Mouse (Mus musculus): ENCODE data around the gene Xrcc3.

Gene Xrcc3

DNA sequence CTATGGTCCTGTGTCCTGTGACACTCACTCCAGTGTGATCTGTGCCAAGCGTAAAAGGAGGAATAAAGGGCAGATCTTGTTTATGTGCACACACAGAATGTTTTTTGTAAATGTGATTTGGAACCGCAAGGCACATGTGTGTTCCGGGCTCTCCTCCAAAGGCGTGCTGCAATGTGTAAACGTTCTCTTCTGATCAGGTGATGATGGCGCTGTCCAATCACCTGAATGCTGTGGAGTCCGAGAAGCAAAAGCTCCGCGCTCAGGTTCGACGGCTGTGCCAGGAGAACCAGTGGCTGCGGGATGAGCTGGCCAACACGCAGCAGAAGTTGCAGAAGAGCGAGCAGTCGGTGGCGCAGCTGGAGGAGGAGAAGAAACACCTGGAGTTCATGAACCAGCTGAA, 39.5 kb downstream of the Xrcc3 start:
- no peak for DNase-seq (ENCODE audit: low read depth)

DNA sequence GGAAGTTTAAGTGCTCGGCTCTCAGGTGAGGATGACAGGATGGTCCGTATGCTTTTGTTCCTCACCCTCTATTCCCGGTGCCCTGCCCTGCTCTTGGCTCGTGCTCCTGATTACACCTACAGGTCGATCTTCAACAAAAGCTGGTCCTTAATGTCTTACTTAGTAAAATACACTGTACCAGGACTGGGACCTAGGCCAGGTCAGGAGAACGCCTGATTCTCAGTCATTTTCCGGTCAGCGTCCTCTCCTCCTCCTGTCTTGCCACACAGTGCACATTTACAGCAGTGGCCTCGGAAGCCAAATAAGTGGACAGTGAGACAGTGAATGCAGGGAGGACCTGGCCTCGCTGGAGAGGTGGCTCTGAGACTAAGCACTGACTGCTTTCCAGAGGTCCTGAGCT, 43.0 kb downstream of the Xrcc3 start:
- DNase-seq (ENCODE audit: low read depth), result no peak

DNA sequence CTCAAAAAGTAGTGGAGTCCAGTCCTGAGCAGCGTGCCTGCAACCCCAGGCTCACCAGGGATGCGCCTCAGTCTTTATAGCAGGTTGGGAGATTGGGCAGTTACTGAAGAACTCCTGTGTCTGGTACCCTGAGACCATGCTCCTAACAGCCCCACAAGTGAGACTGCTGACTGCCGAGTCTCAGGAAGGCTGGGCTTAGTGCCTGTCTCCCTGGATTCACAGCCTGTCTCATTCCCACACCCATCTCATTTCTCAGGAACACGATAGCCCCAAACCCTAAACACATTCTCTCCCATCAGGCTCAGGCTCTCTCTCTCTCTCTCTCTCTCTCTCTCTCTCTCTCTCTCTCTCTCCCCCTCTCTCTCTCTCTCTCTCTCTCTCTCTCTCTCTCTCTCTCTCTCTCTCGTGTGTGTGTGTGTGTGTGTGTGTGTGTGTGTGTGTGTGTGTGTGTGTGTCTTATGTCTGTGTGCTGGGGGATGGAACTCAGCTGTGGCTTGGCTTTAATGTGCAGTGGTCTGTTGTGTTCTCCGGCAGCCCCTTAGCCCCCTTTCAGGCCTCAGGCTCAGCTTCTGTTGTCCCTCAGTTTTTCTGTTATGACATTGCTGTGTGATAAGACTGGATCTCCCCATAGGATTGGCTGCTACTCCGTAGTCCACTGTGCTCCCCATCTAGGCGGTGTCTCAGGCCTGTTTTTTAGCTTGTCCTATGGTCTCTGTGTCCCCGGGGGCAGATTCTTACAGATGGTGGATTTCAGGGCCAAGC, 43.7 kb downstream of the Xrcc3 start:
- DNase-seq (ENCODE audit: low read depth), result no peak

DNA sequence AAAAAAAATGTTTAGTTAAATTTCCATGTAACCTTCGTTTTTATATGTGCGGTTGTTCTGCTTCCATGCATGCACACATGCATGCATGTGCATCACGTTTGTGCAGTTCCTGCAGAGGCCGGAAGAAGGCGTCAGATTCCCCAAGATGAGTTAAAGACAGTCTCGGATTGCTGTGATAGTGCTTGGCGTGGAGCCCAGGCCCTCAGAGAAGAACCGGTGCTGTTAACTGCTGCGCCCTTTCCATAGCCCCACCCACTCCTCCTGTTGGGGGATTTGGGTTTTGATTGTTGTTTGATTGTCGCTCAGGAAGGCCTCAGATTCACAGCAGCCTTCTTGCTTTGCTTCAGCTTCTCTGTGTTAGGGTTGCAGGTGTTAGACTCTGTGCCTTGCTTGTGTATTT, 44.4 kb downstream of the Xrcc3 start:
- DNase-seq (ENCODE audit: low read depth), result peak; percentile 23

DNA sequence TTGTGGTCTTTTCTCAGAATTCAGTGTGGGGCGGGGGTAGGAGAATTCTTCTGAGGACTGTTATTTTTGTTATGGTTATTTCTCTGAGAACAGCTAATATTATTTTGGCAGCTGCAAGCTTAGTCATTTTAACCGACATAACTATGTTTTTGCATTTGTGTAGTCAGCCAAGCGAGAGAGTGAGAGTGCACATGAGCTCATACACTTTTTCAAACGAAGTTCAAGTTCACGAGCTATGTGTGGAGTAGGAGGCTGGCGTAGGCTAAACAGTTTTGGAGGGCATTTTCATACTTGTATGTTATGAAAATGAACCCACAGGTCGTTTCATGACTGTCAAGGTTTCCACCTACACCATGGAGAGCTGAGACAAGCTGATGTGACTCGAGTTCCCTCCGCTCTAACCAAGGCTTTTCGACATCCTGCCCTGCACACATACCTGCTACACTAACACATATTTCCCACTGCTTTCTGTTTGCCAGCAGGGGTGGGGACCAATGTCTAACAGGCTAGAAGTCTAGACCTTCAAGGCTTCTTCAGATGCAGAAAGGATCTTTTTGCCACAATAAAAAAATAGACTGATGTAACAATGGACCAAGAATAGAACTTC, 45.2 kb downstream of the Xrcc3 start:
- DNase-seq (ENCODE audit: low read depth), result peak; percentile 22

DNA sequence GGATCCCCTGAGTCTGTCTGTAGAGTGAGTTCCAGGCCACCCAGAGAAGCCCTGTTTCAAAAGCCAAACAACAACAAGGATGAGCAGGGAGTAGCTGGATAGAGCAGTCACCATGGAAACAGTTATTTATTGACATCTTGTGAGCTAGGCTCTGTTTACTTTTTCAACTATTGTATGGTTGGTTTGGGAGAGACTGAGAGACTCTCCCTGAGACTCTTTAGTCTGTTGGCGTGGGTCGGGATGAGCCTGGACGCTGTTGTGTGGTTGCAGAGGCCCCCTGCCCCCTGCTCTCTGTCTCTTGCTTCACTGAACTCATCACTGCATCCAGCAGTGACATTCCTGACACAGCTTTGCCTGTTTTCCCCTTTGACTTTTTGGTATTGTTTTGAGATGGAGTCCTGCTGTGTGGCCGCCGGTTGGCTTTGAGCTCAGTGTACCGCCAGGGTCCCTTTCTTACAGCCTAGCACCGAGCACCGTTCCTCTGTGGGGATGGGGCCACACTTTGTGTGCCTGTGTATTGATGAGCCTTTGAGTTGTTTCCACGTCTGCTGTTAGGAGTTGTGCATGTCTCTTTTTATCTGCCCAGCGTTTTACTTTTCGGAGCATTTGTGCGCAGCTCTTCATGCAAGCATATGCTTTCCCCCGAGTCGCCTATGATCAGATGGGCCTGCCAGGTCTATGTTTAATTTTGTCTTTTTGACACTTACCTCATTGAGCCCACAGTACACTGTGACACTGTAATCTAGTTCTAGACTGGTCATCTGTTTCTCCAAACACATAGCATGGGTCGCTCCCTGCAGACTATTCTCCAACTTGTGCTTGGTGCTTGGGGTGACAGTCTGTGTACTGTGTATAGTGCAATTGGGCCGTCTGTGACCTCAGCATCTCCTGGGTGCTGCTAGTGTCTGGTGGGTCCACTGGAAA, 47.1 kb downstream of the Xrcc3 start:
- DNase-seq (ENCODE audit: low read depth), result no peak

DNA sequence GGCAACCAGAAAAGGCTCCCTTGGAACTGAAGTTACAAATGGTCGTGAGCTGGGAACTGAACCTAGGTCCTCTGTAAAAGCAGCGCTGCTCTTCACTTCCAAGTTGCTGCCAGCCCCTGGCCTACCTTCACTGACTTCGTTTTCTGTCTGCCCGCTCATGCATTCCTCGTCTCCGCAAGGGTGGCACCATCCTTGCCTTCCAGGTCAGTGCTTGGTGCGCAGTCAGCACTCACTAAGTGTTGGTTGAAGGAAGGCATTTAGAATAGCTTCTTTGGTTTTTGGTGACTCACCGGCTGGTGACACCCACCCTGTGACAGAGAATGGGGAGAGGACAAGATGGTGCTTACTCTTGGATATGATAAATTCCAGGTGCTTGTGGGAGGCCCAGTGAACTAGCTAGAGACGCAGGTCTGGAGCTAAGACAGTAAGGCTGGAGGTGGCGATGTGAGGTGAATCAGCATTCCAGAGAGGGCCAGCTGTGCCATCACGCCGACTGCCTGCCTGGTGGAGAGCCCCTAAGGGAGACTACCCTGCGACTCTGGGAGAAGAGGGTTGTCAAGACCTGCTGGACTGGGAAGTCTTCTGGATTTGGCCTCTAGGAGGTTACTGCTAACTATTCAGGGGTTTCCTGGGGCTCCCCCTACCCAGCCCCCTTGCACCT, 50.9 kb downstream of the Xrcc3 start:
- no peak for DNase-seq (ENCODE audit: low read depth)

DNA sequence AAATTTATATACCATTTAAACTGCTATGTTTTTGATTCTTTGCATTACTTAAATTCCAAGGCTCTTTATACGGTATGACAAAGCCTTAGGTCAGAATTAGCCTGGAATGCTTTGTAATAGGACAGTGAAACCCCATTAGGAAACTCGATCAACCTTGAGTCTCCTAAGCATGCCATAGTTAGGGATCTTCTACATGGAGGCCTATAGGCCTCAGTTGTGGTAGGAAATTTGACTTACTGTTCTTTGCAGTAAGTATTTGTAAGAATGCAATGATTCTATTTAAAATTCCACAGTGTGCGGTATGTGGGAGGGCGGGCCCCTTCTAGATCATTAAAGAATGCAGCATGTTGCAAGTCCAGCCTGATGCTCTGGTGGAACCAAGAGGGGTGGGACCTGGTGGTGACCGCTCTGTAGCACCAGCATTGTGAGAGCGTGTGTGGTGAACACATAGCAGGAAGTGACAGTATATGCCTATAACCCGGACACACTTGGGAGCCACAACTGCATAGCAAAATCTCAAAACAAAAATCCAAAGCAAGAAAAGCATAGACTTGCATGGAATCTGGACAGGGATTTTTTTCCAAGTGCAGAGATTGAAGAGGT, 53.3 kb downstream of the Xrcc3 start:
- peak; percentile 37 for DNase-seq (ENCODE audit: low read depth)

DNA sequence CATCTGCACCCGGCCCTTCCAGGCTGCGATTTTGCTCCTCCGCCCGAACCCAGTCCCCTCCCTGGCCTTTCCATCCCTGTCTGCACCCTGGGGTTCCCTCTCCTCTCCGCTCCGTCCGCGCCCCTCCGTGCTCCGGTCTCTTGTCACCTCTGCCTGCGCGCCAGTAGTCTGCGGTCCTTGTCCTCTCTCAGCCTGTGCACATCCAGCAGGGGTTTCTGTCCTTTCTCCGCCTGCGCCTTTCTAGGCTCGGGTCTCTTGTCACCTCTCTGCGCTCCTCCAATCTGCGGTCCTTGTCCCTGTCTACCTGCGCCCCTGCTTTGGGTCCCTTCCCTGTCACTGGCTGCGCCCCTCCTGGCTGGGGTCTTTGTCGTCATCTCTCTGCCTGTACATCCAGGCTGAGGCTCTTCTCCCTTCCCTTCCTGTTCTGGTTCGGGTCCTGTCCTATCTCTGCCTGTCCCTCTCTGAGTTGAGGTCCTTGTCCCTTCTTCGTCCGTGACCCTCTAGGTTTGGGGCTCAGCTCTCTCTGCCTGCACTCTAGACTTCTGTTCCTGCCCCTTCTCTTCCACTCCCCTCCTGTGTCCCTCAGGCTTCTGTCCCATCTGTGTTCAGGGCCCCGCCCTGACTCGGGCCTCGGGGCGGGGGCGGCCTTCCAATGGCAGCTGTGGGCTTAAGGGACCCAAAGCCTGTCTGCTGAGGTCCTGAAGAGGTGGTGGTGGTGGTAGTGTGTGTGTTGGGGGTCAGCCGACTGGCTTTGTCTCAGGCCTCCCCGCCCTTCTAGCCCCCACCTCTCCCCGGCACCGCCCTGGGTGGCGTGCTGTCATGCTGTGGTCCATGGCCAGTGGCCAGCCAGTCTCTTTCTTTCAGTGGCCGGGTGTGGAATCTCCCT, 54.3 kb downstream of the Xrcc3 start:
- peak; percentile 59 for DNase-seq (ENCODE audit: low read depth)

DNA sequence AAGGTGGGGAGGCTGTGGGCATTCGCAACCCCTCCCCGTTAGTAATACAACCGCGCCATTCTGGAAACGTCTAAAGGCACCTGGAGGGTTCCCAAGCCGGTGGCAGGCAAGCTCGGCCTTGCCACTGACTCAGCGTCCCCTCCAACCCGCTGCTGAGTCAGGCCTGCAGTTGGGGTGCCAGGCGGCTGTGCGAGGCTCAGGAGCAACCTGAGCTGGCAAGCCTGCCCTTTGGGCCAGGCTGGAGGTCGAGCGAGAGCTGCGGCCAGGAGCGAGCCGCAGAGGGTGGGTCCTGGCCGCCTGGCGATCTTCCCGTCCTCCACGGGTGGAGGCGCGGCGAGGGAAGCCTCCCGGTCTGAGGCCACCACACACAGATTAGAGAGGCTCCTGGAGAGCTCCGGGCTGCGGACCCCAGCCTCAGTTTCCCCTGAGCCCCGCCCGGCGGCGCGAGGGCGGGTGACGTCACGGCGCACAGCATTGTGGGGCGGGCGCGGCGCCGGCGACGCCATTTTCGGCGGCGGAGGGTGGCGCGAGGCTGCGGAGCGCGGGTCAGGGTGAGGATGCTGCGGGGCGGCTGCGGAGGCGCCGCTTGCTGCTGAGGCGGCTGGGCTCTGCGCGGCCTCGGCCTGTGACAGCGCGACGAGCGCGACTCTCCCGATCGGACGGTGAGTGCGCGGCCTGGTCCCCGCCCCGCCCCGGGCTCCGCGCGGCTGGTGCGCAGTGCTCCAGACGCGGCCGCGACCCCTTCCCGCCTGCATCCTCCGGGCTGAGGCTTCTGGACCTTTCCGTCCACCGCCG, 55.1 kb downstream of the Xrcc3 start, which contains the start of gene Klc1:
Gene Klc1, plus strand, starts transcription at position 469 of the 795 bp plus-strand sequence.
- DNase-seq (ENCODE audit: low read depth), result peak; percentile 83

DNA sequence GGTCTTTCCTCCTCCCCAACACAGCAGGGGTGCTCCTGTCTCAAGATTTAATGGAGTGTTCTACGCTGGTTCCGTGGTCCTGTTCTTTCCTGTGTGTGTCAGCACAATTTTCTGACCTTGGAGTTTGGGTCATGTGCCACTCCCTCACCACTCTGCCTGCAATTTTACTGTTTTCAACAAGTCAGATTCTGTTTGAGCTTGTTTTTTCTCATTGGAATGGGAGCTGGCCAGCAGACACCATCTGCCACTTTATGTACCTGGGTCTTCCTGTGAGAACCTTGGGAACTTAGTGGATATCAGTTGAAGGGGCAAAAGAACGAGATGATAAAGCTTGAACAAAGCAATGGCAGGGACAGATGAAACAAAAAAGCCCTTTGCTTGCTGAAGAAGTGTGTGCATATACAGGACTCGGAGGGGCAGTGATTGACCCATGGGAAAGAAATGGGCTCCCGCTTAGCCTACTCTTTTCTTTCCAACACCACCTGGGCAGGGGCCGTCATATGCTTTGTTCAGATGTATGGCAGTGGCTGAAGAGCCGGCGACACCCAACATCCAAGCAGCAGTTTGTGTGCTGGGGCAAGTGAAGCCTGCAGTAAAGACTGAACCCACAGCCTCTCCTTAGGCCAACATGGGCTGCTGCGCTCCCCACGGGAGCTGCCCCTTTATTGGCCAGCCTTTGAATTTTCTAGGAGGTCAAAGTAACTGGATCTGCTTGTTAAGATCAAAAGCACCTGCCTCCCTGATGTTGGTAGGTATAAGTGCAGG, 55.9 kb downstream of the Xrcc3 start:
- DNase-seq (ENCODE audit: low read depth), result no peak

DNA sequence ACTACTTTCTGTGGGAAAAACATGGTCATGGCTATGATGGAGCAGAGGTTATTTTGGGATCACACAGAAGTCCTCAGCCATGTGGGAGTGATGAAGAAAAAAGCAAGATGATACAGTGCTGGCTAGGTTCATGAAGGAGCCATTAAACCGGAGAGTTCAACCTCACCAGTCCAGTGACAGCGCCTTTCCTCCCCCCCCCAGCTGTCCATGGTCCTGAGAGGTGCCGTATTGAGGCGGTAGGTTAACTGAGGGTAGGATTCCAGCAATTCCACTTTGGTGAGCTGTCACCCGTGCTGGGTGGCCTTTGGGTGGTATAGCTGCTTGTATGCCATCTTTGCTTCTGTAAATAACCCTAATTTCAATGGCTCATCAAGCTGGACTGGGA, 57.0 kb downstream of the Xrcc3 start:
- peak; percentile 62 for DNase-seq (ENCODE audit: low read depth)

DNA sequence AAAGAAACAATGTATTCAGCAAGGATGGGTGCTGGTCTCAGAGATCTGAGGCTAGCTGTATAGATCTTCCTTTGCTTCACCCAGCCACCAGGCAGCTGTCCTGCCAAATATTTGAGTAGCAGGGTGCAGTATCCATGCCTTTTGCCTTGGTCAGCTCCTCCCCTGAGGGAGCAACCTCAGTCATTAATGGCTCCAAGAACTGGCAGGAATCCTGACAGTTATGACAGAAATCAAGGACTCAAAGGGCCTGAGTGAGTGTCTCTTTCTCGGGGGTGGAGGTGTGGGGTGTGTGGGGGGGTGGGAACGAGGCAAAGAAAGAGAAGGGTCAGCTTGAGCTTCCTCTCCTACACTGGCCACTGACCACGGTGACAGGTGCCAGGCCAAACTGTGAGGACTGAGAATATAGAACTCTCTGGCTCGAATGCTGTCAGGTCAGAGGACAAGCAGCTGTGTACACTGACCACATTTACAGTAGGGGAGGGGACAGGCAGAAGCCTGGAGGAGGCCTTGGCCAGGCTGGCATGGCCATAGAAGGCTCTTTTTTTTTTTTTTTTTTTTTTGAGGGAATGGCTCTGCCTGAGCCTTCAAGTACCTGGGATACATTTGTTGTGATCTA, 57.5 kb downstream of the Xrcc3 start:
- DNase-seq (ENCODE audit: low read depth), result no peak

DNA sequence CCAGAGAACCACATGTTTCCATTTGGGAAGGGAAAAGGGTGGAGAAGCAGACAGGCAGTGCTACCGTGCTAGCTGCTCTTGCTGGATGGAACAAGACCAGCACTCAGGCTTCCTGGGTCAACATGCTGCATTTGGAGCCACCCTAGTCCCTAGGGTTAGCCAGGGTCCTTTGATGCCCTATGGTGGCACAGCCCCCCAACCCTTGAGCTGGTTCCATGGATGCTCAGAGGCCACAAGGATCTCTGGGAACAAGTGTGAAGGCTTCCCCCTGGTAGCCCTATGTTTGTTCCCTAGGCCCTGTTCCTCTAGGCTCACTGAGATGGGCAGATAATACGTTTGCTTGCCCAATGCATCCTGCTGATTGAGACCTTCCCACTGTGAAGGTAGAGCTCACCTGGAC, 58.4 kb downstream of the Xrcc3 start:
- DNase-seq (ENCODE audit: low read depth), result no peak

DNA sequence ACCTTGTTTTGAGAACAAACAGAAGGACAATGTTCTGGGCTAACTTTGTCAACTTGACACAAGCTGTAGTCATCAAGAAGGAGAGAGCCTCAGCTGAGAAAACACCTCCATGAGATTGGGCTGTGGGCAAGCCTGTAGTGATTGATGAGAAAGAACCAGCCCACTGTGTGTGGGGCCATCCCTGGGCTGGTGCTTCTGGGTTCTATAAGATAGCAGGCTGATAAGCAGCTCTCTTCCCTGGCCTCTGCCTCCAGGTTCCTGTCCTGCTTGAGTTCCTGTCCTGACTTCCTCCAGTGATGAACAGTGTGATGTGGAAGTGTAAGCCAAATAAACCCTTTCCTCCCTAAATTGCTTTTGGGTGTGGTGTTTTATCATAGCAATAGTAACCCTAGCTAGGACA, 59.0 kb downstream of the Xrcc3 start:
- DNase-seq (ENCODE audit: low read depth), result no peak

DNA sequence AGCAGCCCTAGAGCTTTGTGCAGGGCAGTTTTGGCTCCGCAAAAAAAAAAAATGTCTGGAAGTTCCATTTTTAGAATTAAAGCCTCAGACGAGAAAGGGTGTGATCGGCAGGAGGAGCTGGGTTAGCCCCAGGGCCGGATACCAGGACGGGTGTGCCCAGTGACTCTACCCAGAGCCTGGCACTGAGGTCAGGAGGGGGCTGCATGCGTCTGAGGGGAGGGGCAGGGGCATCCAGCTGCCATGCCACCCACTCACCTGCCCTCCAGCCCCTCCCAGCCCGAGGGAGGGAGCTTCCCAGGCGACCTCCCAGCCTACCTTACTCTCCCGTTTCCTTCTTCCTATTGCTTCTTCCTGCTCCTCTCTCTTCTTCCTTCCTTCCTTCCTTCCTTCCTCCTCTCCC, 60.3 kb downstream of the Xrcc3 start:
- DNase-seq (ENCODE audit: low read depth), result no peak
